Mouse (Mus musculus): ENCODE data around the gene Dnm3. TPM values are rescaled to one million over a fixed set of nuclear protein-coding genes. Genes with fewer than 3 reads are reported as not detected.
A peak's percentile ranks its signal among the peaks of the same experiment; 100 is the strongest.

Dnm3 gene
- polyA plus RNA-seq, 1 experiment, result 1.6 TPM

DNA sequence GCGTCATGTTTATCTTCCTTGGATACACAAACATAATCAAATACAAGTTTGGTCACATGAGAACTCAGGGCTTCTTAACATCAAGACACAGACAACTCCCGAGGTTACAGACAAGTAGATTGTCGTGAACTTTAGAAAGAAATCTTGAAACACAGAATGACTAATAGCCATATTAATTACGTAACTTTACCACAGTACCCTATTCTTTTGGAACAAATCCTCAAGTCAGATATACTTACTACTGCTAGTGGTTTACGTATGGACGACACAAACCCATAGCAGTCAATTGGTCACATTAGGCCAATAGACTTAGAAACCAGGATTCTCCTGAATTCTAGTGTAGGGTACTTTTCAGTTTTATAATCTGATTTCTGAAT is 459.2 kb downstream of the Dnm3 start:
- H3K36me3 ChIP-seq (ENCODE audit: control insufficient read depth, insufficient read depth), result no peaks in the 10 kb centered on the region
- H3K4me3 ChIP-seq (ENCODE audit: insufficient read depth, poor library complexity, severe bottlenecking), result no peak overlapping the region
- no peaks in the 10 kb centered on the region for H3K79me3 ChIP-seq (ENCODE audit: low read depth)
- TF ChIP-seq MAX (IDR thresholded peaks at IDR 0.05) (no peak), CEBPB (IDR thresholded peaks at IDR 0.05; ENCODE audit: low read depth) (peak; percentile 27)
- no peaks in the 10 kb centered on the region for H3K79me2 ChIP-seq (ENCODE audit: control insufficient read depth, insufficient read depth)
- H3K27me3 ChIP-seq (ENCODE audit: control insufficient read depth, insufficient read depth, insufficient read length), result no peaks in the 10 kb centered on the region
- no peak overlapping the region for H3ac ChIP-seq (ENCODE audit: control insufficient read depth, insufficient read length, low read depth)

- TF ChIP-seq MYOD1 (IDR thresholded peaks at IDR 0.05; ENCODE audit: control insufficient read depth, insufficient read length, low read depth), result no peak
- TF ChIP-seq CTCF (IDR thresholded peaks at IDR 0.05; ENCODE audit: control insufficient read depth, insufficient read depth, insufficient read length), result no peak
- no peak for TF ChIP-seq MYOG (IDR thresholded peaks at IDR 0.05; ENCODE audit: control insufficient read depth, extremely low read depth, insufficient read length)
- no peak for TF ChIP-seq USF1 (IDR thresholded peaks at IDR 0.05; ENCODE audit: low read depth)
- TF ChIP-seq CEBPB (IDR thresholded peaks at IDR 0.05; ENCODE audit: low read depth), result no peak
- TF ChIP-seq MAX (IDR thresholded peaks at IDR 0.05), result no peak
- TF ChIP-seq FOSL1 (IDR thresholded peaks at IDR 0.05; ENCODE audit: insufficient read depth, low read length, poor library complexity, severe bottlenecking), result no peak
- H3K79me2 ChIP-seq (ENCODE audit: control insufficient read depth, insufficient read depth), result no peaks in the 10 kb centered on the region
- no peaks in the 10 kb centered on the region for H3K79me3 ChIP-seq (ENCODE audit: low read depth)
- no peaks in the 10 kb centered on the region for H3K27me3 ChIP-seq (ENCODE audit: control insufficient read depth, insufficient read depth, insufficient read length)
- H3ac ChIP-seq (ENCODE audit: control insufficient read depth, insufficient read length, low read depth), result no peak overlapping the region
- H3K36me3 ChIP-seq (ENCODE audit: control insufficient read depth, insufficient read depth), result no peaks in the 10 kb centered on the region
- no peak overlapping the region for H3K4me3 ChIP-seq (ENCODE audit: insufficient read depth, poor library complexity, severe bottlenecking)
Observed at GRCm38 (mm10) chr1:162017975-162018600, 459.7 kb downstream of the Dnm3 start.

GRCm38 (mm10) chr1:162016982-162017381 is 460.9 kb downstream of the Dnm3 start:
- Histone ChIP-seq H3ac (ENCODE audit: control insufficient read depth, insufficient read length, low read depth) (no peak overlapping the region), H3K36me3 (ENCODE audit: control insufficient read depth, insufficient read depth) (no peaks in the 10 kb centered on the region), H3K79me3 (ENCODE audit: low read depth) (no peaks in the 10 kb centered on the region), H3K79me2 (ENCODE audit: control insufficient read depth, insufficient read depth) (no peaks in the 10 kb centered on the region), H3K27me3 (ENCODE audit: control insufficient read depth, insufficient read depth, insufficient read length) (no peaks in the 10 kb centered on the region), H3K4me3 (ENCODE audit: insufficient read depth, poor library complexity, severe bottlenecking) (no peak overlapping the region)
- no peak for TF ChIP-seq MYOD1 (IDR thresholded peaks at IDR 0.05; ENCODE audit: control insufficient read depth, insufficient read length, low read depth)

- no peak overlapping the region for H3ac ChIP-seq (ENCODE audit: control insufficient read depth, insufficient read length, low read depth)
- H3K27me3 ChIP-seq (ENCODE audit: control insufficient read depth, insufficient read depth, insufficient read length), result no peaks in the 10 kb centered on the region
- no peak overlapping the region for H3K4me3 ChIP-seq (ENCODE audit: insufficient read depth, poor library complexity, severe bottlenecking)
- H3K79me3 ChIP-seq (ENCODE audit: low read depth), result no peaks in the 10 kb centered on the region
- TF ChIP-seq FOSL1 (IDR thresholded peaks at IDR 0.05; ENCODE audit: insufficient read depth, low read length, poor library complexity, severe bottlenecking) (no peak), MYOD1 (IDR thresholded peaks at IDR 0.05; ENCODE audit: control insufficient read depth, insufficient read length, low read depth) (no peak), MAX (IDR thresholded peaks at IDR 0.05) (no peak), MYOG (IDR thresholded peaks at IDR 0.05; ENCODE audit: control insufficient read depth, extremely low read depth, insufficient read length) (no peak), CTCF (IDR thresholded peaks at IDR 0.05; ENCODE audit: control insufficient read depth, insufficient read depth, insufficient read length) (no peak), CEBPB (IDR thresholded peaks at IDR 0.05; ENCODE audit: low read depth) (no peak), USF1 (IDR thresholded peaks at IDR 0.05; ENCODE audit: low read depth) (no peak)
- no peaks in the 10 kb centered on the region for H3K36me3 ChIP-seq (ENCODE audit: control insufficient read depth, insufficient read depth)
- no peaks in the 10 kb centered on the region for H3K79me2 ChIP-seq (ENCODE audit: control insufficient read depth, insufficient read depth)
Observed at GRCm38 (mm10) chr1:162015247-162015862, 462.5 kb downstream of the Dnm3 start.

DNA sequence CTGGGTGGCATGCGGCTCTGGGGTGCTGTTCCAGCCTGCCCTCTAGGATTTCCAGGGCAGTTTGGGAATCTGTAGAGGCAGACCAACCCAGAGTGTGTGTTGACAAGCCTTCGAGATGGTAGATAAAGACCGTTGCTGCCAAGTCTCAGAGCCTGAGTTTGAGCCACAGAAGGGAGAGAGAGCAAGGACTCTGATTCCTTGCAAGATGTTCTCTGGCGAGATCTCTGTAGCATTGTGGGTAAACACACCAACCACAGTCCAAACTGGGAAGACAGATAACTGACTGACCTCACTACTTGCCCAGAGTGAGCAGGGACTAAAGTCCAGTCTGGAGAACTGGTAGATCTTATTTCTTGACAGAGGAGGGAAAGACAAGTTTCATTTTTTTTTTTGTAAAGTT is 464.3 kb downstream of the Dnm3 start:
- Histone ChIP-seq H3K36me3 (ENCODE audit: control insufficient read depth, insufficient read depth) (no peaks in the 10 kb centered on the region), H3K27me3 (ENCODE audit: control insufficient read depth, insufficient read depth, insufficient read length) (no peaks in the 10 kb centered on the region), H3ac (ENCODE audit: control insufficient read depth, insufficient read length, low read depth) (no peak overlapping the region), H3K79me3 (ENCODE audit: low read depth) (no peaks in the 10 kb centered on the region), H3K79me2 (ENCODE audit: control insufficient read depth, insufficient read depth) (no peaks in the 10 kb centered on the region), H3K4me3 (ENCODE audit: insufficient read depth, poor library complexity, severe bottlenecking) (no peak overlapping the region)
- TF ChIP-seq MAX (IDR thresholded peaks at IDR 0.05) (no peak), MYOG (IDR thresholded peaks at IDR 0.05; ENCODE audit: control insufficient read depth, extremely low read depth, insufficient read length) (no peak), USF1 (IDR thresholded peaks at IDR 0.05; ENCODE audit: low read depth) (no peak), CTCF (IDR thresholded peaks at IDR 0.05; ENCODE audit: control insufficient read depth, insufficient read depth, insufficient read length) (no peak), MYOD1 (IDR thresholded peaks at IDR 0.05; ENCODE audit: control insufficient read depth, insufficient read length, low read depth) (no peak), FOSL1 (IDR thresholded peaks at IDR 0.05; ENCODE audit: insufficient read depth, low read length, poor library complexity, severe bottlenecking) (no peak), CEBPB (IDR thresholded peaks at IDR 0.05; ENCODE audit: low read depth) (no peak)

DNA sequence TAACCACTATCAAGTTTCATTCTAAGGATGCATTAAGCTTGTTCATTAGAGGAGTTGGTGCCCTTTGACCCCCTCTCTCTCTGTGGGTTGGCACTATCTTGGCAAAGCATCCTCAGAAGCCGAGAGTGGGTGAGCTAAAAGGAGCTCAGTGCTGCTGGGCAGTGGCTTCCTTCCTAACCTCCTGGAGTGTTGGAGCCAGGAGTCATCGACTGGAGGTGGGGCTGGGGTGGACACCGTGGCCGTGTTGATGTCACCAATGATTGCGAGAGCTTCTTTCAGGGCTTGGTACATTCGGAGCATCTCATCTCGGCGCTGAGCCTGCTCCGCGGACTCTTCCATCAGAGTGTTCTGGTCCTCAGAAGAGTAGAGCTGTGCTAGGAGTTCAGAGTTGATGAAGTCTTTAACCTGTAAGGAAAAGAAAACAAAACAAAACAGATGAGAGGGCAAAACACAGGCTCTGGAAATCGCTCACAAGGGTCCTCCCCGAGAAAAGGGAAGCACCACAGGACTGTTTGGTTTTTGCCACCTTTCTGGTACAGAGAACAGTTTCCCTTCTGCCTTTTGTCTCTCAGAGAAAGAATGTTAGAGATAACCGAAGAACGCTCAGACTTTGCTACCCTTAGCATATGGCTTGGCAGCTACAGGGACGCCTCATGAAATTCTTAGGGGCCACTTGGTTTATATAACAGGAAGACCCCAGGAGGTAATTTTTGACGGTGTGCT is 466.1 kb downstream of the Dnm3 start:
- no peaks in the 10 kb centered on the region for H3K79me2 ChIP-seq (ENCODE audit: control insufficient read depth, insufficient read depth)
- H3K4me3 ChIP-seq (ENCODE audit: insufficient read depth, poor library complexity, severe bottlenecking), result no peak overlapping the region
- no peak overlapping the region for H3ac ChIP-seq (ENCODE audit: control insufficient read depth, insufficient read length, low read depth)
- TF ChIP-seq FOSL1 (IDR thresholded peaks at IDR 0.05; ENCODE audit: insufficient read depth, low read length, poor library complexity, severe bottlenecking) (no peak), MYOD1 (IDR thresholded peaks at IDR 0.05; ENCODE audit: control insufficient read depth, insufficient read length, low read depth) (no peak), MAX (IDR thresholded peaks at IDR 0.05) (no peak), USF1 (IDR thresholded peaks at IDR 0.05; ENCODE audit: low read depth) (no peak), CEBPB (IDR thresholded peaks at IDR 0.05; ENCODE audit: low read depth) (no peak), MYOG (IDR thresholded peaks at IDR 0.05; ENCODE audit: control insufficient read depth, extremely low read depth, insufficient read length) (no peak), CTCF (IDR thresholded peaks at IDR 0.05; ENCODE audit: control insufficient read depth, insufficient read depth, insufficient read length) (no peak)
- no peaks in the 10 kb centered on the region for H3K36me3 ChIP-seq (ENCODE audit: control insufficient read depth, insufficient read depth)
- H3K79me3 ChIP-seq (ENCODE audit: low read depth), result no peaks in the 10 kb centered on the region
- H3K27me3 ChIP-seq (ENCODE audit: control insufficient read depth, insufficient read depth, insufficient read length), result no peaks in the 10 kb centered on the region

Measured in C2C12 (cell line).